Mouse (Mus musculus): ENCODE measurements at regions not wholly inside any gene's neighbourhood (a gene's known extent, or its start where the extent isn't known, plus 50 kb on each side); places are given as distances from the start of the nearest gene placed in this dataset.

DNA sequence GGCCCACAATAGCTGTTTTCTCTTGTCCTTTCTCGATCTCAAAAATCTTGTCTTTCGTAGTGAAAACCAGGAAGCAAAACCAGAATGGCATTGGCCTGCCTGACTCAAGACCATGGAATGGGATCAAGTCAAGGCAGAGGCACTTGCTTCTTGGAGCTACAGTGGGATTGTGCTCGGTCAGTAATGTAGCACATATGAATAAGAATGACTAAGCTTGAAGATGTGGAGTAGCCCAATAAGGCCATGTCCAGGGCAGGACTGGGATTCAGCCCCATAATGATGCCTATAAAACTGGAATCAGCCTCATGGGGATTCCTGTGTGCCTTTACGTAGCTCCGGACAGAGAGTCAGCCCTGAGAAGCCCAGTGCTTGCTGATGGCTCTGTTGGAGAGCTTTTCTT is 347.2 kb upstream of the Ubash3b start:
- DNase-seq (ENCODE audit: inconsistent ontology term): no peak

DNA sequence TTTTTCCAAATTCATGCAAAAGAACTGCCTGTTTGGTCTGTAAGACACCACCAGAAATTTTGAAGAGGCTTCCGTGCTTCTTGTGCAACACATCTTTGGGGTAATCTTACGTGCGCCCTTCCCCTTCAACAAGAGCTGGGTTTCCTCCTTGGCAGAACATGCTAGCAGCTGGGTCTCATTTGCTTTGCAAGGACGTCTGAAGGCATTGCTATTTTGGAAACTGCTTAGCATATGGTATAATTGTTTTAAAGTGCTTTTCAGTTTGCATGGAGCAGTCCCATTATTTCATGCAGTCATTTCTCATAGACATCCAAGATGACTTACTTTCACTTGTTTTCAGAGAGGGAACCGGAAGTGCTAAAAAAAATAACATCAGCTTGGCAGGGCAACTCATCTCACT is 336.8 kb upstream of the Ubash3b start:
- DNase-seq (ENCODE audit: inconsistent ontology term): no peak

DNA sequence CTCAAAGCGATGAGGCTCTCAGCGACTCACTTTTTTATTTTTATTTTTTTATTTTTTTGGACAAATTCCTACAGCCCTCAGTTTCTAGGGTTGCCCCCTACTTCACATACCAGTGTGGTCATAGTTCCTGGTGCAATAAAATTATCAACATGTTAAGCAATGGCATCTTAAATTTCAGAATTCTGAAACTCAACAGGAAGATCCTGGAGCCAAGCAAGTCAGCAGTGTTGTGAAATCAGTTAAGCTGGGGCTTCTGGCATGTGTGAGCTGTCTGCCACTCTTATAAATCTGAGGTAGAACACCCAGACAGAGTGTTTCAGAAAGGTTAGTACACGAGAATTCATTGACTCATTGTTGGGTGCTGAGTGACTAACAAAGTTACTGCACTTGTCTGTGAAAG is 328.6 kb upstream of the Ubash3b start:
- no peak for DNase-seq (ENCODE audit: inconsistent ontology term)

DNA sequence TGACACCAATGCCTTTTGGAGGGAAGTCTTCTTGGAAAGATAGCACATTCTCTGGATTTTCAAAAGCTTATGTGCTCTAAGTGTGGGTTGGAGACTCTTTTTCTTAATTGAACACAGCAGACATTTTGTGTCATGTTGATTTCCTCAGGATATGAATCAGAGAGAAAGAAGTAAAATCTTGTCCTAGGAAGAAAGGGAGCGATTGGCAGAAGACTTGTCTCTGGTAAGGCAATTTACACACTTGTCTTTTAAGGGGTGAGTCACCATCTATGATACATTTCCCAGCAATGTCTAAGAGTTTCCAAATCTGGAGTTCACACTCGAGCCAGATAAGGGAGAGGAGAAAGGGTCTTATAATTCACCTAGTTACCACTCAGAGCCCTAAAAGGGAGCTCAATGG is 326.5 kb upstream of the Ubash3b start:
- peak; percentile 67 for DNase-seq (ENCODE audit: inconsistent ontology term)

DNA sequence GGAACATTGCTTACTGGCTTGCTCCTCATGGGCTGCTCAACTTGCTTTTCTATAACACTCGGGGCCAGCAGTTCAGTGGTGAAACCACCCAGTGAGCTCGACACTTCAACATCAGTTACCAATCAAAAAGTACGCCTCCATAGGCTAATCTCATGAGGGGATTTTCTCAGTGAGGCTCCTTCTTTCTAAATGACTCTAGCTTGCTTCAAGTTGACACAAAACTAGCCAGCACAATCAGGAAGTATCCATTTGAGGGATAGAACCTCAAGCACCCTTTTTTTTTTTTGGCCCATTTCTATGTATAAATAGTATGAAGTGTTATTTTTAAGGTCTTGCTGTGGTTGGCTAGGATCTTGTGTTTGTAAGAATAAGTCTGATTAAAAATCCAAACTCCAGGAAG is 321.7 kb upstream of the Ubash3b start:
- DNase-seq (ENCODE audit: inconsistent ontology term): no peak

DNA sequence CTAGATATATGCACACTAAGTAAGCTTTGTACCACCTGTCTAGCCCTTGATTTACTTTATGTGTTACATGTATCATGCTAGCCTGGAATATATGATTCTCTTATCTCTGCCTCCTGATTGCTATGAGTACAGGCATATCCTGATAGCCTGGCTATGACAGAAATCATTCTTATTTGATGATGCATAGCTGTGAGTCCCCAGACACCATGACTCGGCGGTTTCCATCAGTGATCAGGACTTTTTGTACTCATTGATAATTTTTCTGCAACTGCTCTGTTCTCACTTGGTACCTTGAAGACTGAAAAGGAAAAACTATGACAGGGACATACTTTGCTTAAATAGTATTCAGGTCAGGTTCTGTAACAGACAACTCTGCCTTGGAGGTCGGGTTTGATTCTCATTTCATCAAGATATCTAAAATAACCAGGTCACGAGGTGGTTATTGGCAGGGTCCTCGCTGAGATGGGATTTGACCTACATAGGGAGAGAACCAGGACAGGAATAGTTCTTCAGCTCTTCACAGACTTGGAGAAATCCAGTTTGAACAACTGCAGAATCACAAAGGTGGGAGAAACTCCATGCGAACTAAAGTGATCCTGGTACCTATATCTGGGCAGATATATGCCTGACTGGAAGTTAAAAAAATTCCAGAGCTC is 320.2 kb upstream of the Ubash3b start:
- DNase-seq (ENCODE audit: inconsistent ontology term): peak; percentile 52

DNA sequence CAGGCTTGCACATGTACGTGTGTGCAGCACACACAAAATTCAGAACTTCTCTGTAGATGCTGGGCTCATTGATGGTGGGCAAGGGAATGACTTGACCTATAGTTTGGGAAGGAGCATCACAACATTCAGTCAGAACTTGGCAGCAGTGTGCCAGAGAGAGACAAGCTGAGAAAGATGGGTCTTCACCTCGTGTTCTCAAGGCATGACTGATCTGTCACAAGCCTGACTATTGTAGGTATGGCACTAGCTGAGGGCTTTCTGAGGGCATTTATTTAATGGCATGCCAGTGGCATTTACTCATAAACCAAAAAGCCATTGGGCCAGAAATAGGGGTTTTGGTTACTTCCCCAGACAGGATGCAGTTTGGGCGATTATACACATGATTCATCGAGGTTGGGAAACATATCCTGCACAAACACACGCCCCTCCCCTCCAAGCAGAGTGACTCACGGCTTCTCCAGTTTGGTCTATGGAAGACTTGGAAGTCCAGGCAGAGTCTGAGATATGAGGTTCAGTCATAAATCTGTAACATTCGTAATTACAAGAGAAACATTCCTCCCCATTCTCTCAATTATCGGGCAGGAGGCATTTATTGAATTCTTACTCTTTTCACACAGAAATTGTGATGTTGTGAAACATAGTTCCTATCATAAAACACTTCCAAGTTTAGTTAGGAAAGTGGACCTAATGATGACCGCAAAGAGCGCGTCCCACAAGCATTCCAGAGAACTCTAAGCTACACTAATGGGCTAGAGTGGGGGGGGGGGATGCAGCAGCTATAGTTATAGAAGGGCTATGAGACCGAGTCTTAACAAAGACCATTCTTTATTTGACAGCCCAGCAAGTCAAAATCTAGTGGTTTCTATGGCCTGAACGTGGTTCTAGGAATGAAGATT is 318.6 kb upstream of the Ubash3b start:
- peak; percentile 96 for DNase-seq (ENCODE audit: inconsistent ontology term)

DNA sequence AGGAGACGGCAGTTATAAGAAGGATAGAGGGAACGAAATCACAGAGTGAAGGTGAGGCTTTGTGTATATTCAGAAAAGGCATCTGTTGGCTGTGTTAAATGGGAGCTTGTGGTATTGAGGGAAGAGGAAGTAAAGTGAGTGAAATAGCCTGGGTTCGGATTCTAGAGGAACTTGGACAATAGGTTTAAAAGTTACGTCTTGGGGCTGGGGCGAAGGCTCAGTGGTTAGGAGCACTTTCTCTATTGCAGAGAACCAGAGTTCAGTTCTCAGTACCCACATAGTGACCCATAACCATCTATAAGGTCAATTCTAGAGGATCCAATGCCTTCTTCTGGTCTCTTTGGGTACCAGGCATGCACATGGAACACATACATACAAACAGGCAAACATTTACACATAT is 317.6 kb upstream of the Ubash3b start:
- no peak for DNase-seq (ENCODE audit: inconsistent ontology term)

DNA sequence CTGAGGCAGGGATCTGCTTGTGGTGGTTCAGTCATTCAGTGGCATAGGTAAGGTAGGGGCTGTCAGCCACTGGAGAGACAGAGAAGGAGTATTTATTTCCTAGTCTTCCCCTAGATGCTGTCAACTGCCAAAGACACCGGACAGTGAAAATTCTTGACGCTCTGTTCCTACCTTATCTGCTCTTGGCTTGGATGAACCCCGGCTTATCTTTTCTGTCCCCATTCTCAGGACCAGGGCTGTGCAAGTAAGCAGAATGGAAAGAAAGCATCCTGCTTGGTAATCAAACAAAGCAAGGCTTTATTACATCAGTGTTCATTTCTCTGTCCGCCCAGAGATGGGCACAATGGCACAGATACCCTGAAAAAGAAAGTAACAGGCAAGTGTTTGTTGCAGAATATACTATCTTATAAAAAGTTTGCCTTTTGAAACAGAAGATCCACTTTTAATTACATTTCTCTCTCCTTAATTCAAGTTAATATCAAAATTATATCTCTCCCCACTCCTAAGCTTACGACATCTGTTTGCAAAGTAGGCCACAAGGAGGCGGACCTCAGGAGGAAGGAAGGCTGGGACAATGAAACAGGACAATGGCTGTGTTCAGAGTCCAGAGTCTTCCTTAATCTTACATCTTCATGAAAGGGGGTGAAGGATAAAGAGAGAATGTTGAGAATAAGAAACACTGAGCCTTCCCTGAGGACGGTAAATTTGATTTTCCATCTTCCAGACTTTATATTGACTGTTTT is 316.8 kb upstream of the Ubash3b start:
- no peak for DNase-seq (ENCODE audit: inconsistent ontology term)

DNA sequence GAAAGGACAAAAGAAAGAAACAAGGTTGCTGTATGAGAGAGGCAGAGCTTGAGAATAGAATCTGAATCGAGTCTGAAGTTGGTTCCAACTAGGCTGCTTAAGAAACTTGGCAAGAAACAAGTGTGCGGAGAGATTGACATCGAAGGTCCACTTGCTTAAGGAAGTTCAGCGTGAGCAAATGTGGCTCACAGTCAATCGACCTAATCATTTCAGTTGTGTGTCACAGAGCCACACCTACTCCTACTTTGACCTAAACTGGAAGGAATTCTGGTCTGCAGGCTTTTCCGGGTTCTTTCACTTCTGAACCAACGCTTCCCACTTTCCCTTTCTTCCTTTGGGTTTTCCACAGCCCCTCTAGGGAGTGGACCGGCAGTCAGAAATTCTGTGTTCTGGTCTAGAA is 313.8 kb upstream of the Ubash3b start:
- peak; percentile 72 for DNase-seq (ENCODE audit: inconsistent ontology term)

DNA sequence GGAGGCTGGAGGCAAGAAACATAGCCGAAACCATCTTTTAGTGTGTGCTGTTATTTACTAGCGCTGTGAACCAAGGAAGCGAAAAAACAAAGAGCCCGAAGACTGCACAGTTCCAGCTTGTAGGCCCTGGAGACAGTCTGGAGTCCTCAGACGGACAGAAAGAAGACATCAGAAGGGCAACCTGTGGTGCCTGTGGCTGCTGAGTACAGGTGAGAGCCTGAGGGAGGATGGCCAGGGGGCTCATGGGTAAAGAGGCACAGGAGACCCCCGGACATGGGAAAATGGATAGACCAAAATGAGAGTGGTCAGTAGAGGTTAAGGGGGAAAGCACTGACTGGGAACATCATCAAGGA is 313.4 kb upstream of the Ubash3b start:
- no peak for DNase-seq (ENCODE audit: inconsistent ontology term)

DNA sequence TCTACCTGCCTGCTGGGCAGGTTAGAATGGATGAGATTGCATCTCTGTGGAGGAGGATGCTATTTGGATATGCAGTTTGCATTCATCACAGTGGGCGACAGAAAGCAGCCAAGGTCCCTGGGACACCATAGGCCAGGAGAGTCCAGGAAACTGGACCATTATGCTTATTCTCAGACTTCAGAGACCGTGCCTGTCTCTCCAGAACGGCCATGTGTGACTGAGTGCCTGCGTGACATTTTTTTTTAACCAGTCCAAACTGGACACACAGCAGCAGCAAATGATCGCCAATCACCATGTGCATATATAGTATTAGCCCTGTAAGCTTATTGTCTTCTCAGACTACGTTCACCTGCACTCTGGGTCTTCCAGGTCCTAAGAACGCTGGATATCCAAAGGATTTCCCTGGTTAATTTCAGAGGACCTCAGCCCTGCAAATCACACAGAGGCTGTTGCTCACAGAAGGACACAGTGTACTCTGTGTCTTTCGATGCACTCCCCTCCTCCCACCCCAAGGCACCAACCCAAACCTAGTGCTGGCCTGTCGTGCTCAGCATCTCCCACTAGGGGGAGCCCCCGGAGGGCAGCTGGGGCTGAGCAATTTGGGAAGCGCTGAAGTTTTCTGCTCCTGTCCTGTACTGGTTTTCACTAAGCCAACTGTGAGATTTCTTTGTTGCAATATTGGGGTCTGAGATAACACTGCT is 312.9 kb upstream of the Ubash3b start:
- peak; percentile 94 for DNase-seq (ENCODE audit: inconsistent ontology term)

DNA sequence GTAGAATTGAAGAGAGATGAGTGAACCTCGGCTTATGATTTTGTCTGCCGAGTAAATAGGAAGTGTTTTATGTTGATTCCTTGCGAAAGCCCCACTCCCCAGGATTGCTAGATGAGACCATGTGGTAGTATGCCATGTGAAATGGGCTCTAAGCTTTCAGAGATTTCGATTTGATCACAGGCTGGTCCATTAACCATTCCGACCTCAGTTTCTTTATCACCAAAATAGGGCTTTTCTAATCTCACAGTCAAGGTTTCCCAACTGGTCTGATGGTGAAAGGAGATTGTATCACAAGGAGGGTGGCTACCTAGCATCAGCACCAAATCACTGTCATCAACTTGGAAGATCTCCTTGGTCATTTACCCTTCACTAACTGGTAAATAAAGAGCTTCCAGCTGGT is 312.0 kb upstream of the Ubash3b start:
- no peak for DNase-seq (ENCODE audit: inconsistent ontology term)

DNA sequence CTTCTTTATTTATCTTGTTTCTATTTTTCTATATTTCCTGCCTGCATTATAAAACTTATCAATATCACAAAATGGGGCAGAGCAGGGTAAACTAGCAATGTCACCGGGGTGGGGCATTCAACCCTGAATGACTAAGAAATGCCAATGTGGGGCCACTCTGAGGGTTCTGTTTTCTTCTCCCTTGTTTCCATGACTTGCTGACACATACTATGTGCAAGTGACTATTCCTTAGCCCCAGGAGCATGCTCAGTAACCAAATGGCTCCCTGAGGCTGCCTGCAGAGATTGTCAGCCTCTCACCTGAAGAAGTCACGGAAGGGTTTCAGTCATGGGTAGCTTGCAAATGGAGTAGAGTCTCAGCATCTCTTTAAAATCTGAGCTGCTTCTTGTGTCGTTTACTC is 309.8 kb upstream of the Ubash3b start:
- no peak for DNase-seq (ENCODE audit: inconsistent ontology term)

DNA sequence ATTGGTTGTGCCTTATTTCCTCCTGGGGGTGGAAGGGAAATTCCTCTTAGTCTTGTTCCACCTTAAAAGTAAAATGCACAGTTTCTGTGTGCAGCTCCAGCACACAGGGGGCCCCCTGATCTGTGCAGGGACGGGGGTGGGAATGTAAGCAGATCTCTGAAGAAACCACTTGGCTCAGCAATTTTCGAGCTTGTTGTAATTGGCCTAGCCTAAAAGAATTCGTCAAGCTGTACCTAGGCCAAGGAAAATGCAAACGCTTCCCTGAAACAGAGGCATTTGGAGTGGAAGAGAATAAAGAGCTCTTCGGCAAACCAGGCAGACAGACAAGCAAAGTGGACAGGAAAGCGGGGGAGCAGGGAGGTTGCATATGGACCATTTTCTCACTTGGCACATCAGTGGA is 308.5 kb upstream of the Ubash3b start:
- DNase-seq (ENCODE audit: inconsistent ontology term): peak; percentile 63

DNA sequence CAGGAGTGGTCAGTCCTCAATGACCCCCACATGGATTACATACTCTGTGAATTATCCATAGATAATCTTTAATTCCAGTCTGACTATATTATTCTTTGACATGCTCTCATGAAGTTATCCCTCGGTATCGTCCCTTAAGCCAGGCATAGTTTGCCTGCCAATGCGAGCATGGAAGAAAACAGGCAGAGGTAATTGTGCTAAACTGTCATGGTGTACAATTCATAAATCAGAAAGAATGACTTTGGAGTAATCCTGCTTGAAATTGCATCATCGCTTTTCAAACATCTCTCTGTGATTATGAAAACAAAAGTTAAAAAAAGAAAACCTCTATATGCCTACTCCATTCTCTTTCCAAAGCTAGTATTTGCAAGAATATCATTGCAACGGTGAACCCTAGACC is 307.9 kb upstream of the Ubash3b start:
- no peak for DNase-seq (ENCODE audit: inconsistent ontology term)

DNA sequence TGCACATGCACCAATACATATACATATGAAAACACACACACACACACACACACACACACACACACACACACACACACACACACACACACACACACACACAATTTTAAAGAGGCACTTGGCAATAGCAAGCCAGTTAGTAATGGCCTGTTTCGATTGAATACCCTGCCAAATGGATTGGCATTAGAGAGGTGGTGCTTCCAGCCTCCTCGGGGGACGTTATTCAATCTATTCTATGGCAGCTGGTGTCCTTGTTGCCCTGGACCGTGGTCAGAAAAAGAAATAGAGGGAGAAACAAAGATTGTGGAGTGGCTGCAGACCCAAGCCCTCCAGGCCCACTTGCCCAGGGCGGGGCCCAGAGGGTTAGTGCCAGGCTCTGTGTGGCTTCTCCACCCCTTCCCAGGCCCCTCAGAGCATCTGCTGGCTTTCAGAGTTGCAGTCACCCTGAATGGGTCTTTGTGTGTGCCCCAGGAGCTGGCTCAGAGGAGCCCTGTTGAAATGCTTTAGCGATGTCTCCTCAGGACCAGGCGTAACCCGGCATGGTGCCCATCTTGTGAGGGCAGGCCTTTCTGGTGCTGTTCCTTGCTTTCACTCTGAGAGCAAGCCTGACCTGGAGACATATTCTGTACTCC is 302.7 kb upstream of the Ubash3b start:
- DNase-seq (ENCODE audit: inconsistent ontology term): peak; percentile 98

DNA sequence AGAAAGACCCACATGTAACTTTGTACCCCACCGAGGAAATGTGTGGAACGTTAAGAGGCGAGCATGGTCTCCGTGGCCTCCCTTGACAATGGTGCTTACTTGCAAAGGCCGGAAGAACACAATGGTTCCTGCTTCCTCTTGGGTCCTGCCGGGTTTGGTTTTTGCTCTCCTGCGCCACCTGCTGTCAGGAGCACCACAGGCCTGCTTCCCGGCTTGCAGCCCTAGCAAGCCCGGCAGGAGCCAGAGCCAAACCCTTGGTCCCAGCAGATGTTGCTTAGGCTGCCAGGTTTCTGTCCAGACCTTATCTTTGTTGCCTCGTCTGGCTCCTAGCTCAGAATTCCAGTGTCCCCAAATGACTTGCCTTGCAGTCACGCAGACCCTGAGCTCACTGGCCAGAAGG is 300.2 kb upstream of the Ubash3b start:
- DNase-seq (ENCODE audit: inconsistent ontology term): peak; percentile 93

DNA sequence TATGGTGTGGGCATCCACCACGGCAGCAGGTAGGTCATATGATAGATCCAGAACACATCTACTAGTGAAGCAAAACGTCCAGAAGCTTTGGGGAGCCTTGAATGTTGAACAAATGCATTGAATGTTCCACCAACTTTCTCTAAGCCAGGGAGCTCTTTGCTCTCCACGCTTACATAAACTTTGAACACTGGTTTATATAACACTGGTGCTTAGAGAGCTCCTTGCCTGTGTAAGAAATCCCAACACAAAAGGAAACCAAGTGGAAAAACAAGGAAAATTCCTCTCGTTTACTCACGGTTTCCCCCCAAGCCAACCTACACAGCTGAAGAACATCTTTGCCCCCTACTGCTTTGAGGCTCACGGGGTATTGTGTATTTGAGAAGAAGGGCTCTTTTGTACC is 299.2 kb upstream of the Ubash3b start:
- no peak for DNase-seq (ENCODE audit: inconsistent ontology term)

DNA sequence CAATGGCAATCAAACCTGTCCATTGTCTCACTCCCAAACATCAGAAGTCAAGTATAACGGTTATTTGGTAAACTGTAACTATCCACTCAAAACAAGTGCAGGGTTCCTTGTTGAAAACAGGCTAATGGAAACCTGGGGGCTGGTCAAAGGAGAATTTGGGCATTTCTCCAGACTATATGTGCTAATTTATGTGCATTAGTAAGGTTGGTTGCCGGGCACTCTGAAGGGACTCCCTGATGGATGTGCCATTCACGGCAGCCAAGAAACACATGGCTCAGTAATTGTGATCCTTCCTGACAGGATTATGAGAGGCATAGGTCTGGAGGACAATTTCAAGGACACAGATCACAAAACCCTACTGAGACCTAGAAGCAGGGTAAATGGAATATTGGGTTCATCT is 295.5 kb upstream of the Ubash3b start:
- DNase-seq (ENCODE audit: inconsistent ontology term): no peak

DNA sequence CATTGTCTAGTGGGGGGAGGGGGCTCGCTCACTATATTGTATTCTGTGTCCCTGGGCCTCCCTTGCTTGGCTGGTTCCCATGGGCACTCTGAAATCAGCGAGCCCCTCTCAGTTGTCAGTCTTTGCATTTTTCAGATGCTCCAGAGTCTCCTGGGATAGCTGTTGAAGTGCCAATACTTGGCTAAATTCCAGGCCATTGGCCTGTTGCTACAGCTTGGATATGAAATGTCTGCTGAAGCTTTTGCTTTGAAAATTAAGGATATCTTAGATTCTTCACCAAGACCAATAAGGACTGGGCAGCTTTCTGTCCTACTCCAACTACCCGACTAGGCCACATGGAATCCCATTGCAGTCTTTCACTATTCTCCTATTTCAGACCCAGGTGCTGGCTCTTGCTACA is 290.2 kb upstream of the Ubash3b start:
- peak; percentile 33 for DNase-seq (ENCODE audit: inconsistent ontology term)

DNA sequence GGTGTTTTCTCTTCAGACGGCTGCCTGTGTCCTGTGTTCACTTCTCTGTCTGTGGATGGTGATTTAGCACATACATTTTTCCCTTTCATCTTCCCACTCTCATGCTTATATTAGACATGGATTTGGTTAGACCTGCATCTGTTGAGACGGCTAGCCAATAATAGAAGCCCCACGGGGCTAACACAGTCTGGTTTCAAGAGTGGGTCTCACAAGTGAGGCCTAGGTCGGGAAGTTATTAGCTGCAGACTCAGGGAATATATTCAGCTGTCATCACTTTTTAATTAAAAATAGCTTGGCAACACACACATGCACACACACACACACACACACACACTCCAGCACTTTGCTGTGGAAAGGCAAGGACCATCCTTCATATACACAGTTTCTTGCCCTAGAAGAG is 287.7 kb upstream of the Ubash3b start:
- DNase-seq (ENCODE audit: inconsistent ontology term): no peak

Data from Muller cell, postnatal 12 days (primary cell).